Mouse (Mus musculus): ENCODE measurements around the gene Cdk6. TPM values are rescaled to one million over a fixed set of nuclear protein-coding genes. Genes with fewer than 3 reads are reported as not detected.

The Cdk6 gene
- polyA plus RNA-seq (2021; fragmentation: Nextera tagmentation) = 0.93 and 1.2 TPM in 2 replicates
- long read RNA-seq, experiment 1, partial matches to known transcripts = 0 of 3 reads
- long read RNA-seq, experiment 1, other reads (novel, unspliced or antisense) = 1 of 3 reads
- long read RNA-seq, experiment 2, partial matches to known transcripts = 0 of 3 reads
- long read RNA-seq, experiment 2, other reads (novel, unspliced or antisense) = 3 of 3 reads

DNA sequence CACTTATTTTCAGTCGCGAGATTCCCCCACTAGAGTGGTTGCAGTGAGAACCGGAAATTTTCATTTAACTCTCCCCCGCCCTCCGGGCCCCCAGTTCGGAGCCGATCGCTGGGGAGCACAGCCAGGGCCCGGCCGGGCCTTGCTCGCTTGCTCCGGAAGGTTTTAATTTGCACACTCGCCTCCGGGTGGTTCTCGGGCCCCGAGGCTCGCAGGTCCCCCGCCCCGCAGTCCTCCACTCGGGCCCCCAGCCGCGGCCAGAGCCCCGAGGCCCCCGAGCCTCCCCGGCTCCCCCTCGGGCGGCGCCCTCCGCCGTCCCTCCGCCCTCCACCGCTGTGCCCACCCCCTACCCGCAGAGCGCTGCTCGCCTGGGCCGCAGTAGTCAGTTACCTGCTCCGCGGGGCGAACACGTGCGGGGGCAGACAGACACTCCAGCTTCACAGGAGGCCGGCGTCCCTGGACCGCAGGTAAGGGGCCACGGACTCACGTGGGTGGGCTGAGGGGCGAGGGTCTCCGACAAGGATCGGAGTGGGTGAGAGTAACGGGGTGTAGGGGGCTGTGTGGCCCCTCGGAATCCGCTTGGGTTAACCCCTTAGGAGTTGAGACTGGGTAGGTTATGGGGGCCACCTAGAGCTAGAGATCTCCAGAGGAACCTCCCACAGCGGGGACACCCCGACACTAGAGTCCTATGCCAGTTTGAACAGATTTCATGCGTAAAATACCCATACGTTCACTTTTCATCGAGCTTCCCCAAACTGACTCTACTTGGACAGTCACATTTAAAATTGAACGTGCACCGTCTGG lies at the start of gene Cdk6:
Gene Cdk6, plus strand, starts transcription at position 375 of the 801 bp plus-strand sequence.

DNA sequence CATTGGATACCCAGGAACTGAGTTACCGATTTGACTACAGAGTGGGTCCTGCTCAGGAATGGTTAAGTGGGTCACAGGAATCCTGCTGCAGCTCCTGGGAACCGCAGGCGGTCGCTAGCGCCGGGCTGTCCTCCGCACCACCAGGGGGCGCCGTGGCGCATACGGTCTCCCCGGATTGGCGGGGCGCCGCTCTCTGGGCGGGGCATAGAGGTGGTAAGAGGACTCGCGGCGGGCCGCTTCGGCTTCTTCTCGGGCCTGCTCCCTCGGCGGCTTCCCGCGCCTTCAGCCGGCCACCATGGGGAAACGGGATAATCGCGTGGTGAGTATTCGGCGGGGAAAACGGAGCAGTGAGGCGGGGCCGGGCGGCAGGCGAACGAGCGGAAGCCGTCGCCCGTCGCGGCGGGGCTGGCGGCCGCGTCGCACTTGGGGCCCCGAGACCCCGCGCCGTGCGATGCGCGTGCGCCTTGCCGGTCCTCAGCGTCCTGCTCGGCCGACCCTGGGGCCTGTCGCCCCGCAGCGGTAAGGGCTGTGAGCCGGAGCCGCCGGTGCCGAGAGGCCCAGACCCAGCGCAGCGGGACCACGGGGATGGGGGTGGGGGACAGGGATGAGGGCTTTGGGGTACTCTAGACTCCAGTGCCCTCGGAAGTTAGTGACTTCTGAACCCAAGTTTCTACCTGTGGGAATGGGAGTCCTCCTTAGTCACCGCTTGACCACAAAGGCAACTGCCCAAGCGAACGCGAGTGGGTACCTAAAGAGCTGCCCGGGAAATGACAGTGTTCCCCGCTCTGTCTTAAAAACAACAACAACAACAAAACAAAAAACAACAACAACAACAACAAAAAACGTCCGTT lies 202.6 kb downstream of the Cdk6 start, which contains the start of gene Fam133b:
Gene Fam133b, plus strand, starts transcription at position 205 of the 851 bp plus-strand sequence.

DNA sequence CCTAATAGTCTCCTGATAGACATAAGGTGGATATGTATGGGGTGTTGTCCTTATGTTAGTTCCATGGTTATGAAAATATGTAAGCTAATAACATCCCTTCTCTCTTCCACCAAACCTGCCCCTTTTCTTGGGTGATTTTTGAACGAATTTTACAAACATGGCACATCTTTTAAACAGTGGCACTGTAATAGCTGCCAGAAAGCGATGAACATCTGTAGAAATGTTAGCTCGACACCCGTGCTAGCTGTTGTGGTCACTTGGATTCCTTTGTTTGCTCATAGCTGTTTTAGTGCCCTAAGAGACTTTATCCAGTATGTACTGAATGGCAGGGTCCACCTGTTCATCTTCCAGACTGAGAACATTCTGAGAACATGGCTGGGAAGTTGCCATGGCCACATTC lies 230.0 kb downstream of the Cdk6 start, which contains the start of gene 1700109H08Rik:
Gene 1700109H08Rik, plus strand, starts transcription at position 301 of the 400 bp plus-strand sequence.

Other genes starting within 250 kb of the Cdk6 start
- 27.0 and 33.3 TPM in 2 replicates for gene Fam133b, start 202.3 kb downstream of the Cdk6 start, polyA plus RNA-seq (2021; fragmentation: Nextera tagmentation)
- gene 1700109H08Rik, start 230.1 kb downstream of the Cdk6 start, polyA plus RNA-seq (2021; fragmentation: Nextera tagmentation) = 0.13 and 0.15 TPM in 2 replicates